Mouse (Mus musculus): Measurements from ENCODE around the gene Gtf2a1l.

Gtf2a1l gene

GRCm38 (mm10) chr17:88668452-88668851 lies at the start of gene Gtf2a1l:
Gene Gtf2a1l, plus strand, starts transcription at chr17:88668660.
- in situ Hi-C loops (cut with MboI, MseI): loop anchor here (10.0 to 25.0 kb wide), 2 partner anchors 1046 to 1844 kb away; no protein-coding TSS in a partner anchor

GRCm38 (mm10) chr17:88620935-88621334 lies 47.5 kb upstream of the Gtf2a1l start:
- in situ Hi-C loops (cut with MboI, MseI): no loop called here

- in situ Hi-C loops (cut with MboI, MseI): no loop called here
These were observed 47.1 kb upstream of the Gtf2a1l start for GRCm38 (mm10) chr17:88621374-88621773.

- in situ Hi-C loops (cut with MboI, MseI): no loop called here
These were observed 45.7 kb upstream of the Gtf2a1l start for GRCm38 (mm10) chr17:88622711-88623110.

- in situ Hi-C loops (cut with MboI, MseI): no loop called here
These were observed 44.1 kb upstream of the Gtf2a1l start for GRCm38 (mm10) chr17:88624386-88624785.

GRCm38 (mm10) chr17:88625350-88625749 lies 43.1 kb upstream of the Gtf2a1l start:
- in situ Hi-C loops (cut with MboI, MseI): loop anchor here (25.0 kb wide), 1 partner anchor 363 kb away; no protein-coding TSS in a partner anchor

GRCm38 (mm10) chr17:88625931-88626330 lies 42.5 kb upstream of the Gtf2a1l start:
- in situ Hi-C loops (cut with MboI, MseI): loop anchor here (25.0 kb wide), 1 partner anchor 364 kb away; no protein-coding TSS in a partner anchor

- in situ Hi-C loops (cut with MboI, MseI): loop anchor here (25.0 kb wide), 1 partner anchor 364 kb away; no protein-coding TSS in a partner anchor
These were observed 42.1 kb upstream of the Gtf2a1l start for GRCm38 (mm10) chr17:88626347-88626811.

GRCm38 (mm10) chr17:88627150-88627549 lies 41.3 kb upstream of the Gtf2a1l start:
- in situ Hi-C loops (cut with MboI, MseI): loop anchor here (25.0 kb wide), 1 partner anchor 365 kb away; no protein-coding TSS in a partner anchor

- in situ Hi-C loops (cut with MboI, MseI): loop anchor here (25.0 kb wide), 1 partner anchor 367 kb away; no protein-coding TSS in a partner anchor
These were observed 39.6 kb upstream of the Gtf2a1l start for GRCm38 (mm10) chr17:88628676-88629380.

GRCm38 (mm10) chr17:88629381-88629759 lies 39.1 kb upstream of the Gtf2a1l start:
- in situ Hi-C loops (cut with MboI, MseI): loop anchor here (25.0 kb wide), 1 partner anchor 367 kb away; no protein-coding TSS in a partner anchor

GRCm38 (mm10) chr17:88629931-88630553 lies 38.4 kb upstream of the Gtf2a1l start:
- in situ Hi-C loops (cut with MboI, MseI): loop anchor here (10.0 to 25.0 kb wide), 3 partner anchors 95 to 825 kb away; partner anchors contain the start of gene Ppp1r21

GRCm38 (mm10) chr17:88630554-88630948 lies 37.9 kb upstream of the Gtf2a1l start:
- in situ Hi-C loops (cut with MboI, MseI): loop anchor here (10.0 to 25.0 kb wide), 3 partner anchors 96 to 826 kb away; partner anchors contain the start of gene Ppp1r21

- in situ Hi-C loops (cut with MboI, MseI): loop anchor here (10.0 to 25.0 kb wide), 3 partner anchors 98 to 828 kb away; partner anchors contain the start of gene Ppp1r21
These were observed 35.8 kb upstream of the Gtf2a1l start for GRCm38 (mm10) chr17:88632631-88633030.

- in situ Hi-C loops (cut with MboI, MseI): loop anchor here (10.0 to 25.0 kb wide), 3 partner anchors 101 to 831 kb away; partner anchors contain the start of gene Ppp1r21
These were observed 32.4 kb upstream of the Gtf2a1l start for GRCm38 (mm10) chr17:88636076-88636475.

GRCm38 (mm10) chr17:88636587-88636986 lies 31.9 kb upstream of the Gtf2a1l start:
- in situ Hi-C loops (cut with MboI, MseI): loop anchor here (10.0 to 25.0 kb wide), 3 partner anchors 102 to 832 kb away; partner anchors contain the start of gene Ppp1r21

GRCm38 (mm10) chr17:88641012-88641411 lies 27.4 kb upstream of the Gtf2a1l start:
- in situ Hi-C loops (cut with MboI, MseI): loop anchor here (25.0 kb wide), 1 partner anchor 379 kb away; no protein-coding TSS in a partner anchor

- in situ Hi-C loops (cut with MboI, MseI): loop anchor here (25.0 kb wide), 1 partner anchor 380 kb away; no protein-coding TSS in a partner anchor
These were observed 26.6 kb upstream of the Gtf2a1l start for GRCm38 (mm10) chr17:88641836-88642235.

GRCm38 (mm10) chr17:88644876-88645275 lies 23.6 kb upstream of the Gtf2a1l start:
- in situ Hi-C loops (cut with MboI, MseI): loop anchor here (25.0 kb wide), 1 partner anchor 383 kb away; no protein-coding TSS in a partner anchor

GRCm38 (mm10) chr17:88645299-88645698 lies 23.2 kb upstream of the Gtf2a1l start:
- in situ Hi-C loops (cut with MboI, MseI): loop anchor here (25.0 kb wide), 1 partner anchor 383 kb away; no protein-coding TSS in a partner anchor

GRCm38 (mm10) chr17:88647149-88647548 lies 21.3 kb upstream of the Gtf2a1l start:
- in situ Hi-C loops (cut with MboI, MseI): loop anchor here (25.0 kb wide), 1 partner anchor 385 kb away; no protein-coding TSS in a partner anchor

All from T-helper 2 cell (primary cell).